Mouse (Mus musculus): ENCODE data around the gene Olfr263.

DNA sequence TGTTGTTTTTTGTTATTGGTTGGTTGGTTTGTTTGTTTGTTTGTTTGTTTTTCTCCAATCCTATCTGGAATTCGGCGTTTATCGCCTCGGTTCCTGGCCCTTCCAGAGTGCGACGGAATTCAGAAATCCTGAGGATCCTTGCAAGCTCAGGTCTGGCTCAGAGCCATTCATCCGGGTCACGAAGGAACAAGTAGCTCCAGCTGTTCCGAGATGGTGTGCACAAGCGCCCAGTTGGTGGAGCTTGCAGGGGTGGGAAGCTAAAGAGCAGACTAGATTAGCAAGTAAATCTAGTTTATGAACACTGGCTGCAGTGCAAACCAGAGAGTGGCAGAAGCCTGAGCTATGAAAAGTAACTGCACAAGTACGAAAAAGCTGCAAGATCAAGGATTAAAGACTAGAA, 43.6 kb downstream of the Olfr263 start:
- TF ChIP-seq CTCF (IDR thresholded peaks at IDR 0.05; ENCODE audit: low read depth, low read length) (no peak), GATA1 (IDR thresholded peaks at IDR 0.05; ENCODE audit: borderline replicate concordance, low read length) (no peak), POLR2AphosphoS5 (IDR thresholded peaks at IDR 0.05; ENCODE audit: insufficient replicate concordance, low read depth, low read length) (no peak), TAL1 (conservative IDR thresholded peaks at IDR 0.05; ENCODE audit: low read depth, low read length) (no peak)
